Mouse (Mus musculus) gastrocnemius, postnatal 36 days (tissue): ENCODE results near the gene Prok2. TPM values are rescaled to one million over a fixed set of nuclear protein-coding genes. Genes with fewer than 3 reads are reported as not detected.

Experiments used
- DNase-seq, 2 experiments: peaks; one replicate each; pipeline ENCODE4 v3.0.0; 2022
- intact Hi-C: fragments of 180-260 bp; cut with DNase I; formaldehyde crosslinking; loops from one replicate; pipeline ENCODE4 v1.15.1; 2025
- long read RNA-seq, 2 experiments: library from polyadenylated mRNA; stranded (forward); transcript quantifications; one replicate each; pipeline ENCODE4 v2.0.0; 2021
- total RNA-seq, 2 experiments: library from RNA; stranded (reverse); gene quantifications; 2 replicates each; pipeline ENCODE4 v1.2.3; 2021

The Prok2 gene
- not detected for total RNA-seq
- long read RNA-seq, experiment 1: 0 reads
- long read RNA-seq, experiment 2: 0 reads

- no peak for DNase-seq
- intact Hi-C loops: no loop called here
Observed at GRCm38 (mm10) chr6:99725971-99726561, at the start of gene Prok2. Gene Prok2 (minus strand): TSS chr6:99726392.

- no peak for DNase-seq
- intact Hi-C loops: no loop called here
Observed at GRCm38 (mm10) chr6:99774680-99775079, 48.5 kb upstream of the Prok2 start.

- intact Hi-C loops: no loop called here
- no peak for DNase-seq
Observed at GRCm38 (mm10) chr6:99768495-99768894, 42.3 kb upstream of the Prok2 start.

- no peak for DNase-seq
Observed at GRCm38 (mm10) chr6:99764916-99765315, 38.7 kb upstream of the Prok2 start.

GRCm38 (mm10) chr6:99762069-99762985, 36.1 kb upstream of the Prok2 start:
- intact Hi-C loops: no loop called here
- DNase-seq: no peak

More at GRCm38 (mm10) chr6:99764916-99765315, 38.7 kb upstream of the Prok2 start:
- intact Hi-C loops: no loop called here

- intact Hi-C loops: no loop called here
- DNase-seq: no peak
Observed at GRCm38 (mm10) chr6:99756105-99756504, 29.9 kb upstream of the Prok2 start.

- intact Hi-C loops: no loop called here
- DNase-seq: no peak
Observed at GRCm38 (mm10) chr6:99751308-99751707, 25.1 kb upstream of the Prok2 start.

- intact Hi-C loops: no loop called here
- DNase-seq: no peak
Observed at GRCm38 (mm10) chr6:99746275-99746674, 20.1 kb upstream of the Prok2 start.

- no peak for DNase-seq
- intact Hi-C loops: no loop called here
Observed at GRCm38 (mm10) chr6:99742866-99743265, 16.7 kb upstream of the Prok2 start.

GRCm38 (mm10) chr6:99734666-99735065, 8.5 kb upstream of the Prok2 start:
- intact Hi-C loops: no loop called here
- DNase-seq: no peak

GRCm38 (mm10) chr6:99732673-99733072, 6.5 kb upstream of the Prok2 start:
- intact Hi-C loops: no loop called here
- no peak for DNase-seq

- DNase-seq: no peak
- intact Hi-C loops: no loop called here
Observed at GRCm38 (mm10) chr6:99731926-99732325, 5.7 kb upstream of the Prok2 start.

- intact Hi-C loops: no loop called here
- DNase-seq: no peak
Observed at GRCm38 (mm10) chr6:99729853-99730252, 3.7 kb upstream of the Prok2 start.

- DNase-seq: no peak
- intact Hi-C loops: no loop called here
Observed at GRCm38 (mm10) chr6:99726576-99727303, 548 bp upstream of the Prok2 start.

GRCm38 (mm10) chr6:99722390-99722789, 3.8 kb downstream of the Prok2 start:
- DNase-seq: no peak
- intact Hi-C loops: no loop called here

GRCm38 (mm10) chr6:99721032-99721431, 5.2 kb downstream of the Prok2 start:
- intact Hi-C loops: no loop called here
- DNase-seq: no peak

- intact Hi-C loops: no loop called here
Observed at GRCm38 (mm10) chr6:99715913-99716312, 10.3 kb downstream of the Prok2 start.

GRCm38 (mm10) chr6:99715191-99715590, 11.0 kb downstream of the Prok2 start:
- intact Hi-C loops: no loop called here
- no peak for DNase-seq

More at GRCm38 (mm10) chr6:99715913-99716312, 10.3 kb downstream of the Prok2 start:
- DNase-seq: no peak

GRCm38 (mm10) chr6:99713256-99713655, 12.9 kb downstream of the Prok2 start:
- no peak for DNase-seq
- intact Hi-C loops: no loop called here

- intact Hi-C loops: no loop called here
Observed at GRCm38 (mm10) chr6:99711576-99712101, 14.6 kb downstream of the Prok2 start.

GRCm38 (mm10) chr6:99700484-99700883, 25.7 kb downstream of the Prok2 start:
- no peak for DNase-seq
- intact Hi-C loops: no loop called here

More at GRCm38 (mm10) chr6:99711576-99712101, 14.6 kb downstream of the Prok2 start:
- DNase-seq: no peak
